Mouse (Mus musculus) adrenal gland, postnatal 4 days (tissue): ENCODE results near the gene Pla2g15. TPM values are rescaled to one million over a fixed set of nuclear protein-coding genes. Genes with fewer than 3 reads are reported as not detected.
A peak's percentile ranks its signal among the peaks of the same experiment; 100 is the strongest.

Experiments
- DNase-seq, 2 experiments: peaks; one replicate each; pipeline ENCODE4 v3.0.0; 2021 to 2022; ENCODE audit warnings: low spot score in 2 of 2, mixed read lengths in 2 of 2
- long read RNA-seq, 2 experiments: library from polyadenylated mRNA; stranded (forward); transcript quantifications; one replicate each; pipeline ENCODE4 v2.0.0; 2021
- total RNA-seq, 2 experiments: library from RNA; stranded (reverse); gene quantifications; 2 replicates each; pipeline ENCODE4 v1.2.3; 2021

The Pla2g15 gene
- total RNA-seq: 10 to 100 TPM; 17.3 to 17.6 TPM
- long read RNA-seq, experiment 1, transcript Pla2g15-201 (6 exons, 2,706 nt): major isoform, 12 of 20 reads
- long read RNA-seq, experiment 1, partial matches to known transcripts: 1 of 20 reads
- long read RNA-seq, experiment 1, other reads (novel, unspliced or antisense): 5 of 20 reads
- long read RNA-seq, experiment 2, transcript Pla2g15-201 (6 exons, 2,706 nt): major isoform, 23 of 36 reads
- long read RNA-seq, experiment 2, transcript Pla2g15-204 (6 exons, 2,578 nt): minor isoform, 6 of 36 reads
- long read RNA-seq, experiment 2, partial matches to known transcripts: 2 of 36 reads
- long read RNA-seq, experiment 2, other reads (novel, unspliced or antisense): 5 of 36 reads

DNA sequence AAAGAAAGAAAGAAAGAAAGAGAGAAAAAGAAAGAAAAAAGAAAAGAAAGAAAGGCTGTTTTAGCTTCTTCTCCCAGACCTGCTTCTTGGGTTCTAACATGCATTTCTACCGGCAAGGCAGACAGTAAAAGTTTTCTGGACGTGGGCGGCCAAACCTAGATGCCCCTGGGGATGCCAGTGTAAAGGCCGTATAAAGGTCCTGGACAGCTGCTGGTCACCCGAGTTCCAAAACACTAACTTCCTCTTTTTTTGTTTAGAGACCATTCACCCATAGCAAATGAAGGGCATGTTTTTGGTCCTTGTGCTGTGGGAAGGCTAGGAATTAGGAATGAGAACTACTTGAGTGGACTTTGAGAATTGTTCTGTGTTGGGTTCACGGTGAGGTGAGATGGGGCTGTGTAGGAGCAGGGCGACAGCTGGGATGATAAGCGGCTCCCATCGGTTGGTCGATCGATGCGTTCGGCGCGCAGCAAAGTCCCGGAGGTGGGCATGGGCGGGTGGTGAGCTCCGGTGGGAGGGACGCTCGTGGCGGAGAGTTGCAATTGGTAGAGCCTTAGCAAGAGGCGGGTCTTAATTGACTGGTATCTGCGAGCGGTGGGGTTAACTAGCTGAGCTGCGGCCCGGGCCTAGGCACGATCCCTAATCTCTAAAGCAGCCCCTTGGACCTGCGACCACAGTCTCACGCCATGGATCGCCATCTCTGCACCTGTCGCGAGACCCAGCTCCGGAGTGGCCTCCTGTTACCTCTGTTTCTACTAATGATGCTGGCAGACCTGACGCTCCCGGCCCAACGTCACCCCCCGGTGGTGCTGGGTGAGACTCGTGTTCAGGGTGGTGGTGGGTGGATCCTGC is at the start of gene Pla2g15:
Gene Pla2g15 (plus strand): TSS at position 599 of the 852 bp plus-strand sequence.
- DNase-seq: peak; percentile 69 to 89

DNA sequence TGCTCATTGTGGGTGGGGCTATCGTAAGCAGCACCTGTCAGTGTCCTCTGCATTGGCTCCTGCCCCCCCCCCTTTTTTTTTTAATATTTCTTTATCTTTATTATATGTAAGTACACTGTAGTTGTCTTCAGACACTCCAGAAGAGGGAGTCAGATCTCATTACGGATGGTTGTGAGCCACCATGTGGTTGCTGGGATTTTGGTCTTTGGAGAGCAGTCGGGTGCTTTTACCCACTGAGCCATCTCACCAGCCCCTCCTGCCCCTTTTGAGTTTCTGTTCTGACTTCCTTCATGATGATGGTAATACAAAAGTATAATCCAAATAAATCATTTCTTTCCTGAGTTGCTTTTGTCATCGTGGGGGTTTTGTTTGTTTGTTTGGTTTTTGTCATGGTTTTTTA is 47.9 kb upstream of the Pla2g15 start:
- DNase-seq: no peak

DNA sequence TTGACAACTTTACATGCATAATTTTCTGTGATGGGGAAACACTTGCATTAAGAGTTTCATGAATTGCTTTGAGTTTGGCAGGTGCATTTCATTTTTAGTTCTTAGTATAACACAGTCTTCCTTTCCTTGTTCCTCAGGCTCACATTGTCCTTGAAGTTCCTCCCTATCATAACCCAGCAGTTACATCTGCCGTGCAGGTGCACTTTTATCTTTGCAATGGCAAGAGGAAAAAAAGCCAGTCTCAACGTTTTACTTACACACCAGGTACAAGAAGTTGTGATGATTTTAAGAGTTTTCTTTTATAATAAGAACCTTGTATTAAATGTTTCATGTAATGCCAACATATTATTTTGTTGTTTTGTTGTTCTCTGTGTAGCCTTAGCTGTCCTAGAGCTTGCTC is 46.3 kb upstream of the Pla2g15 start:
- no peak for DNase-seq

- DNase-seq: no peak
These were observed 44.0 kb upstream of the Pla2g15 start for GRCm38 (mm10) chr8:106106193-106106592.

GRCm38 (mm10) chr8:106108080-106108479 is 42.1 kb upstream of the Pla2g15 start:
- DNase-seq: peak; percentile 30 to 37

DNA sequence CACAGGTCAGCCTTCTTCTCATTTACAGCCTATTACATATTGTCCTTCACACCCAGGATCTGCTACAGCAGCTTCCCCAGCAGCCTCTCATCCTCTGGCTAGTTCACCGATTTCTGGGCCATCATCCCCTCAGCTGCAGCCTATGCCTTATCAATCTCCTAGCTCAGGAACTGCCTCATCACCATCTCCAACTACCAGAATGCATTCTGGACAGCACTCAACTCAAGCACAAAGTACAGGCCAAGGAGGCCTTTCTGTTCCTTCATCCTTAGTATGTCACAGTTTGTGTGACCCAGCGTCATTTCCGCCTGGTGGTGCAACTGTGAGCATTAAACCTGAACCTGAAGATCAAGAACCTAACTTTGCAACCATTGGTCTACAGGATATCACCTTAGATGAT is 41.5 kb upstream of the Pla2g15 start:
- DNase-seq: peak in 1 of 2 experiments; percentile 16

DNA sequence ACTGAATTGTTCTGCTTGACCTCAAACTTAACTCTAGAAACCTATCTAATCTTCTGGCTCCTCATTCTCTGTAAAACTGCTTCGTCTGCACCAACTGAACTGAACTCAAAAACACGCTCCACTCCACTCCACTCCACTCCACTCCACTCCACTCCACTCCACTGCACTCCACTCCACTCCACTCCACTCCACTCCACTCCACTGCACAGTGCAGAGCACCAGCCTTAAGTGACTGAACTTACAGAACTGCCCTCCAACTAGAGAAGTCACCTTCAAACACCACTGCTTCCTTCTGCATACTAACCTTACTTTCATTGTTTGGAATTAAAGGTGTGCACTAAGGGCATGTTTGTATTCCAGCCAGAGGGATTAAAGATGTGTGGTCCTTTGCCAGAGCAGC is 38.2 kb upstream of the Pla2g15 start:
- no peak for DNase-seq

DNA sequence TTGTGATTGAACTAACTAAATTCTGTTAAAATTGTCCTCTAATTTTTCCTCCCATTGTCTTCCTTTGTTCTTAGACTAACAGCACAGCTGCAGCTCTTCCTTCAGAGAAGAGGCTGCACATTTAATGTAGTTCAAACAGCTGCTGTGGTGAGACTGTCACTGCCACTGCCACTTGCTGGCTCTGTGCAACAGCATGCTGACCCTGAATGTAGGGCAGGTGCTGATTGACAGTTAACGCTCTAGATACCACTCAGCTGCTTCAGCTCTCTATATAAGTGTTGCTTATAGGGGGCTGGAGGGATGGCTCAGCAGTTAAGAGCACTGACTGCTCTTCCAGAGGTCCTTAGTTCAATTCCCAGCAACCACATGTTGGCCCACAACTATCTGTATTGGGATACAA is 37.7 kb upstream of the Pla2g15 start:
- no peak for DNase-seq

- DNase-seq: no peak
These were observed 34.3 kb upstream of the Pla2g15 start for GRCm38 (mm10) chr8:106115897-106116296.

DNA sequence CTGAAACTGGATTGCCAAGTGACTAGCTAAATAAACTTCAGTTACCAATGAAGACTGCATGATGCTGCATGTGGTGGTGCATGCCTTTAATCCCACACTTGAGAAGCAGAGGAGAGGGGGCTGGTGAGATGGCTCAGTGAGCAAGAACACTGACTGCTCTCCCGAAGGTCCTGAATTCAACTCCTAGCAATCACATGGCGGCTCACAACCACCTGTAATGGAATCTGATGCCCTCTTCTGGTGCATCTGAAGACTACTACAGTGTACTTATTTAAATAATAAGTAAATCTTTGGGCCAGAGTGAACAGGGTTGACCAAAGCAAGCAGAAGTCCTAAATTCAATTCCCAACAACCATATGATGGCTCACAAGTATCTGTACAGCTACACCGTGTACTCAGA is 26.8 kb upstream of the Pla2g15 start:
- no peak for DNase-seq

DNA sequence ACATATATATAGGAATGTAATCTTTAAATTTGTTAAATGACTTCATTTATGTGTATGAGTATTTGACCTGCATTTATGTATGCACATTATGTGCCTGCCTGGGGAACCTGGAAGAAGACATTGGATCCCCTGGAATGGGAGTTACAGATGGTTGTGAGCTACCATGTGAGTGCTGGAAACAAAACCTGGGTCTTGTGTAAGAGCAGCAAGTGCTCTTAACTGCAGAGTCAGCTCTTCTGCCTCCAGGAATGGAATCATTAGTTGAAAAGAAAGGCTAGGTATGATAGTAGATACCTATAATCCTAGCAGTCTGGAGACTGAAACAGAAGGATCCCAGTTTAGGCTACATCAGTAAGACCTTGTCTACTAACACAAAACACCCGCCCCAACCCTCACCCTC is 24.1 kb upstream of the Pla2g15 start:
- DNase-seq: no peak

GRCm38 (mm10) chr8:106127054-106127453 is 23.1 kb upstream of the Pla2g15 start:
- no peak for DNase-seq

- no peak for DNase-seq
These were observed 22.3 kb upstream of the Pla2g15 start for GRCm38 (mm10) chr8:106127882-106128410.

GRCm38 (mm10) chr8:106129232-106129930 is 20.8 kb upstream of the Pla2g15 start:
- no peak for DNase-seq

DNA sequence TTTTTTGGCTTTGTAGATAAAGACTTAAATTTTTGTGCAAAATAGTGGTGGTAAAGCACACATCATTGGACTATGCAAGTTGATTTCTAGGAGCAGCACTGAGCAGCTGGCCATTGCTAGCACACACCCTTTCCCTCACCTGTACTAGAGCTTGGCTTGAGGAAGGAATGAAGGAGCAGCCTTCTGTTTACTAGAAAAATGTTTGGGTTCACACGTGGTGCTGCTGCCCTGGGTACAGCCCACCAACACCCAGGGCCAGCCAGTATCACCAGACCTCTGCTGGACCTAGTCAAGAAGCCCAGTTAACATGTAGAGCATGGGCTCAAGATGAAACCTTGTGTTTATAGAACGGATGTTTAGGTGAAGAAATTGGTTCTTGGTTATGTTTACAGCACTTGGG is 20.2 kb upstream of the Pla2g15 start:
- no peak for DNase-seq

DNA sequence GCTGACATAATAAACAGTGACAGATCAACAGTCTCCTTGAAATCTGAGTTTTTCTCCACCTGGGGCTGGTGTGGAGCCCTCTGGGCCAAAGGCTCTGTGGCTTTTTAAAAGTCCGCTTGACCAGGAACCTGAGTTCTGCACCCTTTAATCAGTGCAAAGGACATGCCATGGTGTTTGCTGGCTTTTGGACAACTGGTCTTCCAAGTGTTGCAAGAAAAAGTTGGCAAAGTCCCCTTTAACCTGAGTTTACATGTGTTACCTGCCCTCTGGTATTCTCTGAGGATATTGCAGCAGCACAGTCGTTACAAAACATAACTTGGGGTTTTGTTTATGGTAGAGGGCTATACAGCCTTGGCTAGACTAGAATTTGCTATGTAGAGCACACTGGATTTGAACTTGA is 19.7 kb upstream of the Pla2g15 start:
- no peak for DNase-seq

- DNase-seq: no peak
These were observed 19.2 kb upstream of the Pla2g15 start for GRCm38 (mm10) chr8:106131021-106131420.

DNA sequence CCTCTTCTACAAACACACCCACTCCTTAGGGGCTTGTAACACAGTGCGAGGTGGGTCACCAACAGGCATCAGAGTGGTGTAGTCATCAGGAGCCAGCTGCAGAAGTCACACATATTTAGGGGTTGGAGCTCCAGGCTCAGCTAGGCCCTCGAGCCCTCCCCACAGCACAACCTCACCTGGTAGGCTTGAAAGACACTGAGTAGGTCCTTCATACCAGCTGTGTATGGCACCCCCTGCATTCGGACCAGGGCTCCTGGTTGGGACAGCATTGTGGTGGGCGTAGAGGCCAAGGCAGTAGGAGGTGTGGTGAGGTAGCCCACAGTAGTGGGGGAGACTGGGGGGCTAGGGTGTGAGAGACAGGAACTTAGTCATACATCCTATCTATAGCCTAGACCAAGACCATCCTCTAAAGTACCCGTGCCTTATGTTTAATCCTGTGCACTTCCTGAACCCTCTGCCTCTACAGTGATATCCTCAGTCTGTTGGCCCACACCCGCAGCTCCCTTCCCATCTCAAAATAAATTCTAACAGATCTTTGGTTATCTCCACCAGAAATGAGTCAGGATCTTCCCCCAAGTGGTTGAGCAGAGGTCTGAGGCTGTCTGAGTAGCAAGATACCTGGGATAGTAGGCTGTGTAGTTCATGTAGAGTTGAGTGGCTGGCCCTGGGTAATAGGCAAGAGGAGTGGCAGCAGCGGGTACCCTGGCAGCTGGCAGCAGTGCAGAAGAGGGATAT is 18.5 kb upstream of the Pla2g15 start:
- DNase-seq: no peak

GRCm38 (mm10) chr8:106132356-106132755 is 17.8 kb upstream of the Pla2g15 start:
- no peak for DNase-seq

DNA sequence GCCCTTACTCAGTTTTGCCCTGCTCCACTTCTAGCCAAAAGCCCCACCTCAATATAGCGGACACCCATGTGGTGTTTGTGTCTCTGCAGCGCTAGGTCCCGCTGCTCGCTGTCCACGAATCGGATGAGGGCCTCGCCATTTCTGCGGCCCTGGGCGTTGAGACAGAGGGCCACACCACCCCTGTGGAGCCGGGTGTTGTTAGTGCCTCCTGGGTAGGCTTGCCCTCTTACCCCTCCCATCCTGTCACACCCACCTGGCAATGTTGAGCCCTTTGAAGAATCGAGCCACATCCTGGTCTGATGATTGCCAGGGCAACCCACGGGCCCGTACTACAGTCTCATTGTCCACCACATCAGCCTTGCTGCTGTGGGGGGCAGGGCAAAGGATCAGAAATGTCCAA is 16.7 kb upstream of the Pla2g15 start:
- DNase-seq: no peak

DNA sequence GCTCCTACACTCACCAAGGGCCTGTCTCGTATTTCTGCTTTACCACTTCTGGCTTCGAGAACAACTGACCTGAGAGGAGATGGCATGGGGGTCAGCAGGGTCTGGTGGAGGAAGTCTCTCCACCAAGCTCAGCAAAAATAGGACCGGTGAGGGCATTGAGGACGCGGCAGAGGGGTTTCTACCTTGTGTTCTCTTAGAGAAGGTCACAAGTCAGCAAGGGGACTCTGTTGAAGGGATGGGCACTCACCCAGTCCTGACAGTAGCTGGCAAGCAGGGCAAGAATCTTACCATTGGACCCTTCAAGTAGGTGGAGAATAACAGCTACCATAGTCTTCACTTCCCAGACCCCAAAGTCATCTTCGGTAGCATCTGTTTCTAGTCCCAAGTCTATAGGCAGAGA is 16.3 kb upstream of the Pla2g15 start:
- DNase-seq: no peak
